In genomic region chr7:24133996-24134828, GRCm38 (mm10) we compare ENCODE assay signal across 8 mouse cellular contexts. TPM values are rescaled to one million over a fixed set of nuclear protein-coding genes. Genes with fewer than 3 reads are reported as not detected.
DNase-seq lines count a peak whose midpoint lies in the region; ATAC-seq and TF ChIP-seq lines count a peak whose summit lies in the region.

Gene Zfp235, plus strand, starts transcription at chr7:24134169.

- H3K9ac ChIP-seq in lung, postnatal 0 days (replicated peaks; ENCODE audit: low read depth), result peak within 1 kb of the TSS; percentile 62

- peak; percentile 79 for DNase-seq in MEL-GATA-1-ER (ENCODE audit: extremely low read depth, low read depth)
- peak; percentile 86 for DNase-seq in cerebellum, adult 8-10 months
- DNase-seq in forelimb bud, embryonic 11.5 days (ENCODE audit: low read depth, low spot score), result peak; percentile 86
- peak; percentile 91 for DNase-seq in layer of hippocampus, adult 9-11 months
- peak; percentile 93 for DNase-seq in lung, postnatal 0 days (ENCODE audit: low spot score)
- peak; percentile 74 for DNase-seq in ovary, postnatal 14 days (ENCODE audit: low spot score)
- DNase-seq in thymus, postnatal 14 days, result peak; percentile 89

- no peaks in the 10 kb centered on the region for H3K27me3 ChIP-seq in lung, postnatal 0 days (replicated peaks; ENCODE audit: insufficient read depth, low read length)

- H3K4me1 ChIP-seq in lung, postnatal 0 days (ENCODE audit: insufficient read depth, low read depth, low read length), result 0 out of 2 replicates have a peak, but pooled peaks cover 6% of the 10 kb centered on the region

- TF ChIP-seq EP300 in lung, postnatal 0 days (IDR thresholded peaks at IDR 0.05), result no peak

- H3K36me3 ChIP-seq in lung, postnatal 0 days (ENCODE audit: insufficient read depth, low read length), result no peaks in the 10 kb centered on the region

- ATAC-seq in hematopoietic stem cell, adult 5-6 weeks (replicated peaks in 1 of 2; ENCODE audit: insufficient read depth in 1 of 2, low FRiP score in 2 of 2, low TSS enrichment in 1 of 2, low read depth in 1 of 2, poor library complexity in 2 of 2, severe bottlenecking in 2 of 2), result peak; percentile 100
- ATAC-seq in lung, postnatal 0 days, result peak; percentile 99

- H3K4me2 ChIP-seq in lung, postnatal 0 days (replicated peaks; ENCODE audit: low read depth, low read length), result peak within 1 kb of the TSS; percentile 66

- no peak within 1 kb of the TSS for H3K27ac ChIP-seq in lung, postnatal 0 days (ENCODE audit: low read length)

- WGBS in lung, postnatal 0 days, result 3% methylated on average over 32 of the region's 32 CpGs

- peak within 1 kb of the TSS; percentile 69 for H3K4me3 ChIP-seq in lung, postnatal 0 days (ENCODE audit: low read depth, low read length)

- H3K9me3 ChIP-seq in lung, postnatal 0 days (ENCODE audit: low read length), result no peaks in the 10 kb centered on the region

- no peak for TF ChIP-seq CTCF in lung, postnatal 0 days (IDR thresholded peaks at IDR 0.05)

RNA-seq across cellular contexts. Expression of gene Zfp235, which starts in this region (rescaled TPM):
- total RNA-seq in hematopoietic stem cell, adult 5-6 weeks (2017), result 10.6 and 19.4 TPM in 2 replicates
- 10.2 and 11.5 TPM in 2 replicates for polyA plus RNA-seq in lung, postnatal 0 days (2015; fragmentation: Nextera tagmentation; extraction: Ambion mirVana)
